Mouse (Mus musculus): Measurements from ENCODE around the gene Sdc3. TPM values are rescaled to one million over a fixed set of nuclear protein-coding genes. Genes with fewer than 3 reads are reported as not detected.

Gene Sdc3
- total RNA-seq, 2 experiments from 2014 or later = 12.6 to 14.4 TPM

DNA sequence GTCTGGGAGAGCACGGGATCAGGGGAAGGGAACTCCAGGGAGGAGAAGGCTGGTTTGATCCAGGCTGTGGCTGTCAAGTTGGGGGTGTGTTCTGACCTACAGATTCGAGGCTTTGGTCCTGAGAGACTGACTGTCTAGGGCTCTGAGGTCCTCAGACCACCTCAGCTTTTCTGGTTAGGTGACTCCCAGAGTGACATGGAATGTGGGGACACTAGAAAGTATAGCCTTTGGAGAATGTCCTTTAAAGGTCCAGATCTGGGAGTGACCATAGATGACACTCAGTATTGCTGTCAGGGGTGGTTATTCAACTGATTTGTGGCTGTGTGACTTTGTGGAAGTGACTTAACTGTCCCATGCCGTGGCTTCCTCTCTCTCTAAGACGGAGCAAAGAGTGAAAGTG, 2.4 kb downstream of the Sdc3 start:
- DNase-seq = no peak

DNA sequence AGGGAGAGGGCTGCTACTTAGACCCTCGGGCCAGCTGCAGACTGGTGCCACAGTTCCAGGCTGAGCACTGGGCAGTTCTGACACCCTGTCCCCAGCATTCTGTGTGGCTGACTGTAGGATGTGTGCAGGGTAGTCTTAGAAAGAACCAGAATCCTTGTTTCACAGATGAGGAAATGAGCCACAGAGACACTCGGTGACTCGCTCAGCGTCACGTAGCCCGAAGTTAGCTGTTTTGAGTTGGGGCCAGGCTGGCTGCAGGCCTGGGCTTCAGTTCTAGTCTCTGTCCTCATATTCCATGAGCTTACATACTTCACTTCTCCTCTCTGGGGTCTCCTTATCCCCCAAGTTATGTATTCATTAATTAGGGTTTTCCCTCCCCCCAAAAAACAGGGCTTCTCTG, 3.6 kb downstream of the Sdc3 start:
- DNase-seq = no peak

DNA sequence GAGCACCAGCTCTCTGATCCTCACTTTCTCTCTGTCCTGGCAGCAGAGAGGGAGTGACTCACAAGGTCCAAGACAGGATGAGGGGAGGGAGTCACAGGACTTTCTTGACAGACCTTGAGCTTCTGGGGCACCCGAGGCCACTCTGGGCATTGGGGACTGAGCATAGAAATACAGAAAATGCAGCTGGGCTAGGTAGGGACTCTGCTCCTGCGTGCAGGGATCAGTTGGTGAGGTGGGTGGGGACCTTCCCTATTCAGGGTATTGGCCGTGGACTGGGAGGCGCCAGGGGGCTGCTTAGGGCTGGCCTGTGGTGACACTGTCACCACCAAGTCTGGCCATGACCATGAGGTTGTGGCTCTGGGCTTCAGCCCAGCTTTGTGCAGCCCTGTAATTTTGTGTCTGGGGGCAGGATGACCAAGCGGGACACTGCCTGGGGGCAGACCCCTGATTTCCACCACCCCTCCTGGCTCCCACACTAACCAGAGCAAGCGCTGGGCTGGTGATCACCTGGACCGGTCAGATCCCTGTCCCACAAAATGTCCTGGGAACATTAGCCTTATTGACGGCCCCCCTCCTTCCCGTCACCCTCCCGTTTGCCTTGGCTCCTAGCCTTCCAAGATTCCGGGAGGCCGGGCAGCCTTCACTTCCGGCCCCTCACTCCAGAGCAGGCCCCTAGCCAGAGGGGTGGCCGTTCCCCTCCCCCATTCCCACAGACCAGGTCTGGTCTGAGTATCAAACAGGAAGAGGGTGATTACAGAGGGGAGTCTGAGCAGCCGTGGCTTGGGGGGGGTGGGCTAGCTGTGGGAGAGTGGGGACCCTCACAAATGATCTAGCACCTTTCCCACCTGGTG, 5.1 kb downstream of the Sdc3 start:
- peak; percentile 36 for DNase-seq

- no peak for DNase-seq
Measured at GRCm38 (mm10) chr4:130798416-130798815, 6.1 kb downstream of the Sdc3 start.

DNA sequence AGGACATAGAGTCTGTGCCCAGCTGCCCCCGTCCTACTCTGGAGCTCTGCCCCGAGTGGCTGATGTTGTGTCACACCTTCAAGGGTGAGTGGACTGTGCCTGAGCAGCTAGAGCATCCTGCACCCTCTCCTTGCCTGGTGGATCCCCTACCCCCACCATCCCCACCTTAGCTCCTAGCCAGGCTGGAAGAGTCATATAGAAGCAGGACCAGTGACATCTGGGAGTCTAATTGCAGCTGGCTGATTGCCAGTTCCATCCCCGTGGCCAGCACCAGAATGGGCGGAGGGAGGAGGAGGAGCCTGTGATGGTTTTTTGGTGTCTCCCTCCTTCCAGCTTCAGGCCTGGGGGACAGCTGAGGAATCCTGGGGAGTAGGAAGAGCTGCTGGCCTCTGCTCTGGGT, 6.8 kb downstream of the Sdc3 start:
- DNase-seq = no peak

DNA sequence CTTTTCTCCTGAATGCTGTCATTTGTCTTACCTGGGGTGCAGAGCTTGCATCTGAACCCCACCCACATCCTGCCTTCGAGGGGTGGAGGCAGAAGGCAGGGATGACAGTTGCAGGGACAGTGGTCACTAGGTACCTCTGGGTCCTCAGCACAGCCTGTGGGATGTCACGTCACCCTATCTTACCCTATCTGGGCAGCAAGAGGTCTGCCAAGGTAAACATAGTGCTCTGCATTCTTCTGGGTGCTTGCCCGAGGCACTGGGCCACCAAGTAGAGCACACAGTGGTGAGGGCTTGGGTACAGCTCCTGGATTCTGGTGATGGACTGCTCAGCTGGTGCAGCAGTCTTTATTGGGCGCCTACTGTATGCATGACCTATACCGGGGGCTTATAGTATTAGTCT, 7.2 kb downstream of the Sdc3 start:
- no peak for DNase-seq

DNA sequence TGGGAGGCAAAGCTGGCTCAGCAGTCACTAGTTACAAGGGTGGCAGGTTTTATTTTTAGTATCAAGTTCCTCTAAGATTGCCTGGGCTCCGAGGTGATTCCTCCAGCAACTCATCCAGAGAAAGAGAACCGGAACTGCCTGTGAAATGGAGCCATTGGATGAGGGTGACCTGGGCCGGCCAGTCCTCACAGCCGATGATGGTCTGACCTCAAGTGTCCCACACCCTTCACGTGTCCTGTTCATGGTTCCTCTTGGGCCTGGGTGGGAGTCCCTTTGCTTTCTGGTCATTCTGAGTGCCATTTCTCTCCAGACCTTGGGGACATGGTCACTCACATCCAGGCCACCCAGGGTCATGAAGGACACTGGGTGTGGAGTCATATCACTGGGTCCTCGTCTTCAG, 7.8 kb downstream of the Sdc3 start:
- DNase-seq = no peak

GRCm38 (mm10) chr4:130801198-130801597, 8.9 kb downstream of the Sdc3 start:
- DNase-seq = no peak

DNA sequence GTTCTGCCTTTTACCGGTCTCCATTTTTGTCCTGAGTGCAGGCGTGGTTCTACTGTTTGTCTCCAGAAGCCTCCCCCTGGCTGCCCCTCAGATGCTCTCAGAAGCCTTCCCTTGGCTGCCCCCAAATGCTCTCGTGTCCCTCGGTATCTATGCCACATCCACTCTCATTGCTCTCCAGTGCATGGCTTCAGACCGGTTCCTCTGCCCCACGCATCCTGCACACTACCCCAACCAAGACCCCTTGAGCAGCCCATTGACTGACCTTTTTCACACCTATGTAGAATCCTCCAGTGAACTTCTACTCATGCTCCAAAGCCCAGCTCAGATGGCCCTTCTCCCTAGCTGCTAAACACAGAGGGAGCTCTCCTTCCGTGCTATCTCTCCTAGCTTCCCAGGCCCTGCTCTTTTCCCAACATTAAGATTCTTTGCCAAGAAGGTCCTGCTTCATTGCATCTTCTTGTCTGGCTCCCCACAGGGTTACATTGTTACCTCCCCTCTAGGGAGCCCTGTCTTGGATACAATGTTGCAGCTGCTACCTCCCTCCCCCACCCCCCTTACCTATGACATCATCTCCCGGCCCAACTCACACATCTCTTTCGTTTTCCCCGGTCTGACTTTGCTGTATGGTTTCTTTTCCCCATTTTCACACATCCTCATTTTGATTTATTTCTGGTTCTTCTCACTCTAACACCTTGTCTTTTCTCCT, 9.4 kb downstream of the Sdc3 start:
- no peak for DNase-seq

DNA sequence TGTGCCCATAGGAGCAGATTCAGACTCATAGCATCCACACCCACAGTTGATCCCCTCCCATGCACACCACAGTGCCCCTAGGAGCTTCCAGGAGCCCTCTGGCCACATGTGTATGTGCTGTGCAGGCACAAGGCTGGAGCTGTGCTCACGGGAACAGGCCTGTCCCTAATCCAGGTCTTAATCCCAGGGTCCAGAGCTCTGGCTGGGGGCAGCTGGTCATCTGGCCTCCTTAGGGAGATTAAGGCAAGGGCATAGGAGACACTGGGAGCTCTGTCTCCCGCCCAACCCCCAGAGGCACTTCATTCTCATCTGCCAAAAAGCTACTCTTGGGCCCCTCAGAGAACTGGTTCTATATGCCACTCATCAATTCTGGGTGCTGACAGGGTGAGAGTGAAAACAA, 11.3 kb downstream of the Sdc3 start:
- DNase-seq = no peak

- no peak for DNase-seq
Measured at GRCm38 (mm10) chr4:130804292-130804691, 12.0 kb downstream of the Sdc3 start.

- DNase-seq = peak; percentile 69
Measured at GRCm38 (mm10) chr4:130804771-130805361, 12.5 kb downstream of the Sdc3 start.

DNA sequence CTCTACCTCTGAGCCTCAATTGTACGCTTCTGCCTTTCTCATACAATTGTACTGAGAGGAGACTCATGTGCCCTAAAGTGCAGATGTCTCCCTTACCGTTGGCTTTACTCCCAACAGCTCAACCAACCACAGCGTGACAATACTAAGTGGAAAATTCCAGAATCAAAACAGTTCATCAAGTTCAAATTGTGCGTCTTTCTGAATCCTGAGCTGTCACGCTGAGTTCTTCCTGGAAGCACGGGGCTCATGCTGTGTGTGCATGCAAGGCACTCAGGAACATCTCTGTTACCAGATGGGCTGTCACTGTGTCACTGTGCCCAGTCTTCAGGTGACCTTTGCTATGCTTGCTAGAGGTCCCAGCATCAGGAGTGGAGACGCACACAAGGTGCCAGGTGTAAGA, 13.4 kb downstream of the Sdc3 start:
- no peak for DNase-seq

GRCm38 (mm10) chr4:130806746-130807145, 14.4 kb downstream of the Sdc3 start:
- no peak for DNase-seq

DNA sequence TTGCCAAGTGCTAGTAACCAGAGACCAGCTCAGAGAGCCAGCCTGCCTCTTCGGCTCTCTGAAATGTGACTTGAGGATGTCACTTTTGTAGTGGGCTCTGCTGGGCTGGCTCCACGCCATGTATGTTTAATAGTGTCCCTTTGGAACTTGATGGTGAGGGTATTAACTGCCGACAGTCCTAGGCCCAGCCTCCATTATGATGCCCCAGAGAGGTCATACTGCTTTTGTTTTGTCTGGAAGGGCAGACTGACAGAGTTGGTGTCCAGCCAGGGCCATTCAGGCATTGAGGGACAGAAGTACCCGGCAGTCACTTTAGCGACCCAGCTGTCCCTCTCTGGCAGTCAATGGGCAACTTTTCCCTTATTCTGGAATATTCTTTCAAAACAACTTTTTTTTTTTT, 17.4 kb downstream of the Sdc3 start:
- DNase-seq = no peak

DNA sequence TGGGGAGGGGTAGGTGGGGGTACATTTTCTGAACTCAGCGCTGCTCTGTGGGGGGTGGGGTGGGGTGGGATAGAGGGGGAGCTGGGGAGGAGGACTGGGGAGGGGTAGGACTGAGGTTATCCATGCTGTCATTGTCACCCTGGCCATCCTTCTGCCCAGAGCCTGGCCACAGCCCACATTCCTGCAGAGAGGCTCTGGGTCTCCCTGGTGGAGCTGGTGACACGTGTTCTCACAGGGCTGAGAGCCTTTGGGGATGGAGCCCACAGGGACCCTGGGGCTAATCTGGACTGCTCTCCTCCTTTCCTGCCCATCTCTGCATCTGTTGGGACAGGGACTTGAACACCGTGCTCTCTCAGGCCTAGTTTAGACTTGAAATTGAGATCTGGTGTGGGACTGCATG, 18.5 kb downstream of the Sdc3 start:
- DNase-seq = no peak

GRCm38 (mm10) chr4:130811385-130811784, 19.0 kb downstream of the Sdc3 start:
- no peak for DNase-seq

DNA sequence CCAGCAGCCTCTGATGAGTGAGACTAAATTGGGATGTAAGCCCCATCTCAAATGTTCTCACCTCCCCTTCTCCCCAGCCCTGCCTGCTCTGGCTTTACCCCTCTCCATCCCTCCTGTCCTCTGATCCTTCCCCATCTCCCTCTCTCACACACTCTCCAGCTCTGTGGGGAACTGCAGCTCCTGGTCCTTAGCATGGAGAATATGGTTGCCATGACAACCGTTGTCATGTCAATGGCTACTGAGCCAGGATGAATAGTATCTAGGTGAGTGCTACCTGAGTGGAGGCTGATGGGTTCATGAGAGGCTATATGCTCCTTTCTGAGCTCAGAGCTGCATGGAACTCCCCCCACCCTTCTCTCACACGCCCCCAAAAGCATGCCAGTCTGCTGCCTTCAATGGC, 21.6 kb downstream of the Sdc3 start:
- no peak for DNase-seq

GRCm38 (mm10) chr4:130814742-130815330, 22.5 kb downstream of the Sdc3 start:
- DNase-seq = no peak

DNA sequence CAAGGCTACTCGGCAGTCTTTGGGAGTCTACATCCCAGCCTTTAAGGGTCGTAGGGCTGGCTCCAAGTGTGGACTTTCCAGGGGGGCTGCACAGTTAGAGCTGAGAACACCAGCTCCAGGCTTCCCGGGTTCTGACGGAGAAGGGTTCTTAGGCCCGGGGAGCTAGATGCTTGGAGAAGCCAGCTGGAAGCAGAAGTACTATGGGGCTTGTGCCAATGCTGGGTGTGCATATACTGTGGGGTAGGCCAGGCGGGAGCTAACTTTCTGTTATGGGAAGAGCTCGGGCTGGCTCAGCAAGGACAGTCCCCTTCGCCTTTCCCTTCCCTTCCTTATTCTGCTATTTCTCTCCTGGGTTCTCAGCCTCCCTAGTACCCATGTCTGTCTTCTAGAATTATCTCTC, 23.5 kb downstream of the Sdc3 start:
- DNase-seq = no peak

- DNase-seq = no peak
Measured at GRCm38 (mm10) chr4:130819806-130820205, 27.5 kb downstream of the Sdc3 start.

DNA sequence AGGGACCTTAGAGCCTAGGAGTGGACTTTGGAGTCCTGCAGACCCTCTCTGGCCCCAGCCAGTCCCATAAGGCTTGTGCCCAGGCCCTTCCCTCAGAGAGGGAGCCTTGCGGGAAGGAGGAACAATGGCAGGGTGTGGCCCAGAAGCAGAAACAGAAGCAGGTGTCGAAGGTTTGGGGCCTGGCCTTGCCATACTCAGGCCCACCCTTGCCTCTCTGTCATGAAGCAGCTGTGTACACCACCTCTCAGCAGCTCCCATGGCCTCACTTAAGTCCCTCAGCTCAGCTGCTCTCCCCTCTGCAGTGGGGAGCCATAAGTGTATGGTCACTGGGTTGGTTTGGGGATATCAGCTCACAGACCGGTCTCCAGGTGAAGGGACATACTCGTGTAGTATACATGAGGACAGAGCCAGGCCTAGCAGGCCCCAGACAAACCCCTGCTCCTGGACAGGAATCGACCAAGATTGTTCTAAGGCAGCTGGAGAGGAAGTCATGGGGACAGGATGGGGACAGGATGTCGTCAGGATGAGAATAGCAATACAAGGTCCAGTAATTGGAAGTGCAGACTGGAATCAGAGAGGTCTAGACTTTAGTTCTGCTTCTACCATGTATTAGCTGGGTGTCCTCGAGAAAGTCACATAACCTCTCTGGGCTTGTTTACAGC, 28.4 kb downstream of the Sdc3 start:
- no peak for DNase-seq
